In genomic region chr11:69600098-69600497, GRCm38 (mm10) we compare ENCODE assay signal across 8 mouse cellular contexts. TPM values are rescaled to one million over a fixed set of nuclear protein-coding genes. Genes with fewer than 3 reads are reported as not detected.
A peak's percentile ranks its signal among the peaks of the same experiment; 100 is the strongest.
DNase-seq lines count a peak whose midpoint lies in the region; ATAC-seq and TF ChIP-seq lines count a peak whose summit lies in the region.

No protein-coding gene starts in this region.

- no peaks in the 10 kb centered on the region for H3K27me3 ChIP-seq in hindbrain, embryonic 15.5 days
- peaks cover 10% of the 10 kb centered on the region for H3K27me3 ChIP-seq in midbrain, embryonic 12.5 days
- H3K27me3 ChIP-seq in stomach, embryonic 15.5 days (replicated peaks), result peaks cover 7% of the 10 kb centered on the region; the same call in 1 of the 2 replicates

- no peak for TF ChIP-seq CTCF in left cerebral cortex, adult 2 months (IDR thresholded peaks at IDR 0.05)

- no peak overlapping the region for H3K4me3 ChIP-seq in ES-E14 (ENCODE audit: insufficient read depth in 1 of 2, low read depth in 1 of 2, low read length in 2 of 2, poor library complexity in 1 of 2, severe bottlenecking in 1 of 2)
- no peak overlapping the region for H3K4me3 ChIP-seq in hindbrain, embryonic 15.5 days
- H3K4me3 ChIP-seq in left cerebral cortex, adult 2 months, result no peak overlapping the region
- H3K4me3 ChIP-seq in midbrain, embryonic 12.5 days, result no peak overlapping the region
- no peak overlapping the region for H3K4me3 ChIP-seq in stomach, embryonic 15.5 days (replicated peaks)

- 11% methylated on average over 6 of the region's 6 CpGs for WGBS in hindbrain, embryonic 15.5 days
- 2% methylated on average over 6 of the region's 6 CpGs for WGBS in midbrain, embryonic 12.5 days
- WGBS in stomach, embryonic 15.5 days, result 13% methylated on average over 6 of the region's 6 CpGs

- H3K4me1 ChIP-seq in ES-E14 (ENCODE audit: control insufficient read depth in 2 of 2, insufficient read depth in 2 of 2, low read length in 2 of 2, poor library complexity in 1 of 2), result peaks cover 22 to 24% of the 10 kb centered on the region in 2 experiments
- H3K4me1 ChIP-seq in hindbrain, embryonic 15.5 days (replicated peaks), result peaks cover 50% of the 10 kb centered on the region
- peaks cover 26% of the 10 kb centered on the region for H3K4me1 ChIP-seq in midbrain, embryonic 12.5 days
- peaks cover 37% of the 10 kb centered on the region for H3K4me1 ChIP-seq in stomach, embryonic 15.5 days

- H3K36me3 ChIP-seq in ES-E14 (ENCODE audit: control insufficient read depth, insufficient read depth, low read length, poor library complexity, severe bottlenecking), result no peaks in the 10 kb centered on the region
- peaks cover 23% of the 10 kb centered on the region for H3K36me3 ChIP-seq in hindbrain, embryonic 15.5 days
- no peaks in the 10 kb centered on the region for H3K36me3 ChIP-seq in midbrain, embryonic 12.5 days
- H3K36me3 ChIP-seq in stomach, embryonic 15.5 days, result no peaks in the 10 kb centered on the region

- no peak for DNase-seq in ES-E14 (ENCODE audit: low read depth, low spot score)
- peak; percentile 70 to 82 for DNase-seq in cerebellum, postnatal 14 days
- DNase-seq in gastrocnemius, adult 18-20 months (ENCODE audit: low spot score), result peak; percentile 77
- peak; percentile 56 to 77 for DNase-seq in left cerebral cortex, adult 2 months (ENCODE audit: extremely low spot score in 1 of 2, low spot score in 2 of 2)
- DNase-seq in spleen, postnatal 36 days (ENCODE audit: low spot score in 2 of 2), result no peak

- H3K27ac ChIP-seq in ES-E14 (ENCODE audit: insufficient read depth, low read depth, low read length, poor library complexity, severe bottlenecking), result peak overlapping the region; percentile 45
- H3K27ac ChIP-seq in hindbrain, embryonic 15.5 days (replicated peaks), result peak overlapping the region; percentile 76
- peak overlapping the region; percentile 66 for H3K27ac ChIP-seq in left cerebral cortex, adult 2 months
- H3K27ac ChIP-seq in midbrain, embryonic 12.5 days (replicated peaks), result peak overlapping the region; percentile 36
- peak overlapping the region; percentile 61 for H3K27ac ChIP-seq in stomach, embryonic 15.5 days

- in situ Hi-C loops in ES-E14 (cut with MboI; ENCODE audit: low sequenced_read_pairs in 2 of 2, unreplicated experiment in 2 of 2), result no loop called here

- no peaks in the 10 kb centered on the region for H3K9me3 ChIP-seq in ES-E14 (ENCODE audit: control insufficient read depth, insufficient read depth, low read depth, low read length)
- H3K9me3 ChIP-seq in hindbrain, embryonic 15.5 days, result no peaks in the 10 kb centered on the region
- no peaks in the 10 kb centered on the region for H3K9me3 ChIP-seq in midbrain, embryonic 12.5 days
- H3K9me3 ChIP-seq in stomach, embryonic 15.5 days, result no peaks in the 10 kb centered on the region

- intact Hi-C loops in left cerebral cortex, adult 2 months (cut with DNase I), result no loop called here

- H3K9ac ChIP-seq in ES-E14 (ENCODE audit: insufficient read depth, low read depth, low read length, poor library complexity, severe bottlenecking), result peak overlapping the region; percentile 49; the same call in 1 of the 2 replicates
- H3K9ac ChIP-seq in hindbrain, embryonic 15.5 days, result no peak overlapping the region
- no peak overlapping the region for H3K9ac ChIP-seq in midbrain, embryonic 12.5 days (replicated peaks)
- H3K9ac ChIP-seq in stomach, embryonic 15.5 days, result no peak overlapping the region

- ATAC-seq in hindbrain, embryonic 15.5 days (ENCODE audit: low FRiP score, low read depth), result peak; percentile 70
- no peak for ATAC-seq in midbrain, embryonic 12.5 days (ENCODE audit: low FRiP score, low read depth)
- ATAC-seq in stomach, embryonic 15.5 days (ENCODE audit: insufficient read depth, low FRiP score, low read depth), result 0 out of 2 replicates have a peak, but pooled peaks have one; percentile 25

- H3K4me2 ChIP-seq in hindbrain, embryonic 15.5 days, result 0 out of 2 replicates have a peak overlapping the region, but pooled peaks have one; percentile 14
- peak overlapping the region; percentile 29 for H3K4me2 ChIP-seq in midbrain, embryonic 12.5 days (replicated peaks)
- H3K4me2 ChIP-seq in stomach, embryonic 15.5 days, result peak overlapping the region; percentile 40

TF ChIP-seq in ES-E14, 5 proteins besides CTCF, POLR2A, EP300 and RAD21:
- TF ChIP-seq MAFK (IDR thresholded peaks at IDR 0.05; ENCODE audit: insufficient read depth, low read depth, low read length) (no peak), ZNF384 (IDR thresholded peaks at IDR 0.05; ENCODE audit: low read depth, low read length) (no peak), ZC3H11A (IDR thresholded peaks at IDR 0.05; ENCODE audit: borderline replicate concordance, low read depth, low read length) (no peak), CHD2 (IDR thresholded peaks at IDR 0.05; ENCODE audit: low read depth, low read length) (no peak), HCFC1 (IDR thresholded peaks at IDR 0.05; ENCODE audit: borderline replicate concordance, insufficient read depth, low read length) (no peak)

RNA-seq across cellular contexts. Expression of gene Atp1b2, which starts 5.6 kb away (rescaled TPM):
- 12.1 and 13.1 TPM in 2 replicates for total RNA-seq in ES-E14 (2012; rRNA removed)
- total RNA-seq in gastrocnemius, adult 18-20 months (2021), result 100 to 1,000 TPM; 347 to 393 TPM
- polyA plus RNA-seq in hindbrain, embryonic 15.5 days (2015; fragmentation: Nextera tagmentation; extraction: Ambion mirVana), result 71.9 and 89.4 TPM in 2 replicates
- 100 to 1,000 TPM; 411 to 429 TPM for total RNA-seq in left cerebral cortex, adult 2 months (2021)
- 11.4 and 15.2 TPM in 2 replicates for polyA plus RNA-seq in midbrain, embryonic 12.5 days (2016; fragmentation: Nextera tagmentation; extraction: Ambion mirVana)
- polyA plus RNA-seq in stomach, embryonic 15.5 days (2015; fragmentation: Nextera tagmentation; extraction: Ambion mirVana), result 7.5 and 7.7 TPM in 2 replicates

RNA-seq across cellular contexts. Expression of gene Shbg, which starts 17.6 kb away (rescaled TPM):
- total RNA-seq in ES-E14 (2012; rRNA removed), result not detected in 2 replicates
- not detected for total RNA-seq in gastrocnemius, adult 18-20 months (2021)
- polyA plus RNA-seq in hindbrain, embryonic 15.5 days (2015; fragmentation: Nextera tagmentation; extraction: Ambion mirVana), result not detected in 2 replicates
- total RNA-seq in left cerebral cortex, adult 2 months (2021), result not detected
- not detected in 2 replicates for polyA plus RNA-seq in midbrain, embryonic 12.5 days (2016; fragmentation: Nextera tagmentation; extraction: Ambion mirVana)
- polyA plus RNA-seq in stomach, embryonic 15.5 days (2015; fragmentation: Nextera tagmentation; extraction: Ambion mirVana), result 0.99 and 2.1 TPM in 2 replicates

RNA-seq across cellular contexts. Expression of gene Trp53, which starts 19.9 kb away (rescaled TPM):
- total RNA-seq in ES-E14 (2012; rRNA removed), result 98.0 and 105 TPM in 2 replicates
- total RNA-seq in gastrocnemius, adult 18-20 months (2021), result 10 to 100 TPM; 12.9 to 15.3 TPM
- 61.1 and 64.2 TPM in 2 replicates for polyA plus RNA-seq in hindbrain, embryonic 15.5 days (2015; fragmentation: Nextera tagmentation; extraction: Ambion mirVana)
- total RNA-seq in left cerebral cortex, adult 2 months (2021), result 10 to 100 TPM; 23.7 TPM
- 109 and 117 TPM in 2 replicates for polyA plus RNA-seq in midbrain, embryonic 12.5 days (2016; fragmentation: Nextera tagmentation; extraction: Ambion mirVana)
- polyA plus RNA-seq in stomach, embryonic 15.5 days (2015; fragmentation: Nextera tagmentation; extraction: Ambion mirVana), result 122 and 130 TPM in 2 replicates

RNA-seq across cellular contexts. Expression of gene Wrap53, which starts 20.0 kb away (rescaled TPM):
- 30.7 and 33.0 TPM in 2 replicates for total RNA-seq in ES-E14 (2012; rRNA removed)
- 1 to 10 TPM; 3.2 to 3.3 TPM for total RNA-seq in gastrocnemius, adult 18-20 months (2021)
- 19.6 and 20.6 TPM in 2 replicates for polyA plus RNA-seq in hindbrain, embryonic 15.5 days (2015; fragmentation: Nextera tagmentation; extraction: Ambion mirVana)
- total RNA-seq in left cerebral cortex, adult 2 months (2021), result 10 to 100 TPM in 1 of 2 experiments, 1 to 10 TPM in 1; 7.6 to 10.5 TPM
- polyA plus RNA-seq in midbrain, embryonic 12.5 days (2016; fragmentation: Nextera tagmentation; extraction: Ambion mirVana), result 29.6 and 33.2 TPM in 2 replicates
- polyA plus RNA-seq in stomach, embryonic 15.5 days (2015; fragmentation: Nextera tagmentation; extraction: Ambion mirVana), result 21.6 and 24.5 TPM in 2 replicates

RNA-seq across cellular contexts. Expression of gene Sat2, which starts 21.7 kb away (rescaled TPM):
- 3.2 and 3.6 TPM in 2 replicates for total RNA-seq in ES-E14 (2012; rRNA removed)
- 1 to 10 TPM; 2.5 to 2.6 TPM for total RNA-seq in gastrocnemius, adult 18-20 months (2021)
- polyA plus RNA-seq in hindbrain, embryonic 15.5 days (2015; fragmentation: Nextera tagmentation; extraction: Ambion mirVana), result 22.5 and 23.9 TPM in 2 replicates
- total RNA-seq in left cerebral cortex, adult 2 months (2021), result 10 to 100 TPM in 1 of 2 experiments, 1 to 10 TPM in 1; 9.9 to 13.7 TPM
- polyA plus RNA-seq in midbrain, embryonic 12.5 days (2016; fragmentation: Nextera tagmentation; extraction: Ambion mirVana), result 22.3 and 23.5 TPM in 2 replicates
- 14.4 and 17.8 TPM in 2 replicates for polyA plus RNA-seq in stomach, embryonic 15.5 days (2015; fragmentation: Nextera tagmentation; extraction: Ambion mirVana)

Comparison
In these comparisons a context has a peak if more than half of its experiments do, and no peak if none do; other contexts are left out.
1. DNase-seq: peak in cerebellum, postnatal 14 days (2 of 2), gastrocnemius, adult 18-20 months (single experiment) and left cerebral cortex, adult 2 months (2 of 2); none in ES-E14 (single experiment) and spleen, postnatal 36 days (0 of 2).
2. RNA of gene Atp1b2, which starts 5.6 kb away (total RNA-seq): 411 to 429 TPM in left cerebral cortex, adult 2 months and 347 to 393 TPM in gastrocnemius, adult 18-20 months; 12.1 to 13.1 TPM in ES-E14; every median in the first group is over 10 times any median in the second.
3. Peak in every context shown above with its lines, with median percentiles within 50 percentile points of each other: H3K27ac ChIP-seq and H3K4me2 ChIP-seq.